Mouse (Mus musculus) olfactory bulb, adult 2 months (tissue): Measurements from ENCODE around the gene Tmem231.

Experiments used
- CTCF ChIP-seq: fragments of 200-500 bp; IDR thresholded peaks from 2 replicates; pipeline ENCODE4 v1.5.1; 2012; ENCODE audit warnings: low read depth, mild to moderate bottlenecking, low read length, moderate library complexity; ENCODE audit not compliant: insufficient read depth
- POLR2A ChIP-seq: fragments of 200-500 bp; IDR thresholded peaks from 2 replicates; pipeline ENCODE4 v1.6.1; 2012; ENCODE audit warnings: mild to moderate bottlenecking, low read depth, low read length, moderate library complexity; ENCODE audit not compliant: insufficient read depth

DNA sequence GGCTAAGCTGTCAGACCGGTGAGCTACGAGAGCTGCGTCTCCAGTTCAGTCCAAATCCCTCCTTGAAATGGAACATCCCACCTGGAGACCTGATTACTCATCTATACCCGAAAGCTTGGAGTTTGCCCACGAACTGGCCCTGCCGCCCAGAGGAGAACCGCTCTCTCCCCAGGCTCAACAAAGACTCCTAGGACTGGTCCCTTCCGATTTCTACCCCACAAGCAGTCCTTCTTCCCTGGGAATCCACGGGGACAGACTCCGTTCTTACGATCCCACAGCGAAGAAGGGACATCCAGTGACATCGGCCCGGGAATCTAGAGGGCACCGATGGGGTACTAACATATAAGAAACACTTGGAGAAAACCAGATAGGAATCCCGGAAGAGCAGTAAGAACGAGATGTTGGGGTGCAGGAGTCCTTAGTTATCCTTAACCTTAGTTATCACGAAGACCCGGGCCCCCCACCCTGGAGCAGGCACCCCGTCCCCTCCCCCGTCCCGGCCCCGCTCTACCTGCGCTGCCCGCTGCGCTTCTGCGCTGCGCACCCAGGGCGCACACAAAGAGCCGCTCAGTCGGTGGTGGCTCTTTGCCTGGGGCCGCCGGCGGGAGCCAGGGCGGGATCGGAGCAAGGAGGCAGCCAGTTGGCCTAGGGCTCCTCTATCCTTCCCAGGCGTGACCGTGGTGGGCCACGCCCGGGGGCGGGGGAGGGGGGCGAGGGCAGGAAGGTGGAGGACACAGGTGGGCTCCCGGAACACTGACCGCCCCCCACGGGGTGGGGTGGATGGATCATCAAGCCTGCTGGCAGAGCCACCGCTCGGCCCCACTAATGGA, 23.8 kb downstream of the Tmem231 start, which contains the start of gene Chst5:
- TF ChIP-seq POLR2A (no peak), CTCF (no peak)
